Mouse (Mus musculus): ENCODE data around the gene AC124108.1.

The AC124108.1 gene

DNA sequence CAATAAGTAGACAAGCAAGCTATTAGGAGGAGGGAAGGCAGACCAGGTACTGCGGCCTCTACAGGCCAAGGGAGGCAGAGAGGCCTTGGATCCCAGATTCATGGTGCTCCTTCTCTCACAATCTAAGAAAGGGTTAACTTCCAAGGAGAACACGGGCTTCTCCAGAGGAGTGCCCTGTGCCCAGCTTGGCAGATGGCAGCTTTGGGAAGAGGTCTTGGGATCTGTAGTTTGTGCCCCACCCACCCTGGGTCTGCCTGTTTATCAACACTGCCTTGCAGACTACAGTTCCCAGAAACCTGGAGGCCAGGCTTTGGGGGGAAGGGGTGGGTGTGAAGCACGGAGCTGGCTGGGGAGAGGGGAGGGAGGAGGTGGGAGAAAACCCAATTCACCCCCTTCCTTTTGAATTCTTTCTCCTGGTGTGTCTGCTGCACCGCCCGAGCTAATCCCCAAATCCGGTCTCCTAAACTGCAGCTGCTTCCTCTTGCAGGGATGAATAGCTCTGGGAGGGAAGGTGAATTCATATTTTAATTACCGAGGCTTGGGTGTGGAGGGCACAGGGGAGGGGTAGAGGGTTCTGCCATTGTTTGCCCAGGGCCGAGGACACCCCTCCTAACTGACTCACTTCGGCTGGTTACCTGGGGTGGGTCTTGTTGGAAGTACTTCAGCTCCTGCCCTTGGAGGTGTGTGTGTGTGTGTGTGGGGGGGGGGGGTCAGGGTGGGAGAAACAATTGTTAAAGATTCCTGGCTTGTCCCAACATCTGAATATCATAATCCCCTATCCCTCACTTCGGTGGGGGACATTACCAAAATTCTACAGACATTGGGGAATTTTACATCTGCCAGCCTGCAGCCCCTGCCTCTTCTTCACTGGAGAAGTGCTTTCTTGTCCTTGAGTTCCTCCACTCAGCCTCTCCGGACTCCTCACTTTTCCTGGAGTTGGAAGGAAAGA lies 9.6 kb downstream of the AC124108.1 start:
- no peak for DNase-seq (ENCODE audit: low spot score in 2 of 2)

DNA sequence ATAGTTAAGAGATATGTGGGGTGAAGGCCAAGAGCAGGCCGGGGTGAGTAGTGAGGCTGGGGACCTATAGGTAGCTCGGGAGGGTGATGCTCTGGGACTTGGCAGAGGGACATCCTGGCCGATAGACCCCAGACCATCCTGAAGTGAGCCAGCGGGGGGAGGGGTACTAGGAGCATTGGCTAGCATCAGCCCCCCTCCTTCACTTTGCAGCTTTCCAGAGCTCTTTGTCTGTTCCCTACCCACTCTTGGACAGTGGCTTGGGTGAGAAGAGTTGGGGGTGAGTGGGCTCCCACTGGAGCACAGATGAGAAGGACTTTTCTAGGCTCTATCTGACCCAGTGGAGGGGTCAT lies 10.2 kb downstream of the AC124108.1 start:
- no peak for DNase-seq (ENCODE audit: low spot score in 2 of 2)

DNA sequence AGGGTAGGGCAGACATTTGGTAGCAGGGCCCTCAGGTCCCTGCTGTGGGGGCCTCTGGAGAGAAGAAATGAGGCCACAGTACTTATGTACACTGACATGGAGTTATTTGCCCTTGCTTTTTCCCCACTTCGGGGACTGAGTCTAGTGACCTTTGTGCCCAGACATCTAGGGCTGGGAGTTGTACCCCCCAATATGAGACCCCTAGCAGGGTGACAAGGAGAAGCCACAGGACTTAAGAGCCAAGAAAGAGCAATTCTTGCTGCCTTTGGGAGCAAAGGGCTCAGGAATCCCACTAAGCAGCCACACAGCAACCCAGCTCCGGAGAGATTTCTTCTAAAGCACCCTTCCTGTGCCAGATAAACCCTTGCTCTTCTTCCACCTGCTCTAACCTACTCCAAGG lies 10.7 kb downstream of the AC124108.1 start:
- no peak for DNase-seq (ENCODE audit: low spot score in 2 of 2)

DNA sequence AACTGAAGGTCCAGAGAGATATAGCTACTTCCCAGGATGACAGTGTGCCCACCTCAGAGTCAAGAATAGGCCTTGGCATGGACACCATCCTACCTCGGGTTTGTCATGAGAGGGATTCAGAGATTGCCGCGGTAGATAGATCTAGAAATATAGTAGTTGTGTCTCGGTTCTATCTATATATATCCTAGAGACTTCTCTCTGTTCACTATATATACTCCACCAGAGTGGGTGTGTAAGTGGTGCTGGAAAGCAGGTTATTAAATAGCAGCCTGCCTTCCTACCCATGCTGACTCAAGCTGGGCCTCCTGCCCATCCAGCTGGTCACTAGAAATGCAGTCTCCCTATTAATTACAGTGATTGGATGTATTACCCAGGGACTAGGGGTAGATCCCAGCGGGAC lies 11.5 kb downstream of the AC124108.1 start:
- no peak for DNase-seq (ENCODE audit: low spot score in 2 of 2)

DNA sequence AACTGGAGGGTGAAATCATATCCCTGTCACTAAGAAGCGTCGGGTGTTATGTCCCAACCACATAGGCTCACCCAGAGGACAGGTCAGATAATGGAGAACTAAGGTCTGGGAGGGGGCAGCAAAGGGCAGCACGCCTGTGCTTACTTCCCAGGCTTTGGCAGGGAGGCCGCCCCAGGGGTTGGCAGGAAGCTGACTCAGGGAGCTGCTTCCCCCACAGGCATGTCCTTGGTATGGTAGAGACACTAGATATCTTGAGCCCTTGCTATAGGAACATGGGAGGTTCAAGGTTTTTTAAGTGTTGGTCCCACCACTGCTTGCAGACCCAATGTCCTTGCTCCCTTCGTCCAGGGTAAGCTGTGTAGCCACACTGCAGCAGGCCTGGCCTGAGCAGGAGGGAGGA lies 14.7 kb downstream of the AC124108.1 start:
- no peak for DNase-seq (ENCODE audit: low spot score in 2 of 2)

DNA sequence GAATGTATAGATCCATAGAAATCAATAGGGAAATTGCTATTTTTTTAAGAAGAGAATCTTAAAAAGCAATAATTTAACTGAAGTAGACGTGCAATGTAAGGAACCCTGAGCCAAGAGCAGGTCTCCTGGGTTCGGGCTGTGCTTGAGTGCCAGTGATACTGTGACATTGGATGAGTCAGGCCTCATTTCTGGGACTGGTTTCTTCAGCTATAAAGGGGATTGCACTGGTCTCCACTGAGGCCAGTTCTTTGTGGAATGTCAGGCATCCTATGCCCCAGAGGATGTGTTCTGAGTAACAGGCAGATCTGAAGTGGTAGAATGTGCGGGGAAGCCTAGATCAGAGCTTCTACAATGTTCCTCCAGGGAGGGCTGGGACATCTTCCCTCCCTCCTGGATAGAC lies 15.6 kb downstream of the AC124108.1 start:
- no peak for DNase-seq (ENCODE audit: low spot score in 2 of 2)

DNA sequence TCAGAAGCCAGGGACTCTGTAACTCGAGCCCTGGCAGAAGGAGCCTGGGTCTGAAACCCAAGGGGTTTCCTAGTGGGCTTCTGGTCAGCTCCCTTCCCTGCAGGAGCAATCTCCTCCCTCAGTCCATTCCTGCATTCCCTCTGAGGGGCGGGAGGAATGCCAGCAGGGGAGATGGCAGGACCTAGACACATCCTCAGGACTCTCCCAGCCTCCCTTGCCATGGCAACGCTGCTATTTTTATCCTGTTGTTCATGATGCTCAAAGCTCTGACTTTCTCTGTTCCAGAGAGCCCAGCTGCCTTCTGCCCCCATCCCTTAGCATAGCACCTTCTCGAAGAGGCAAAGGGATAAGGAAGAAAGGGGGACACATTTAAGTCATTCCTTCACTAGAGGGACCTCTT lies 16.9 kb downstream of the AC124108.1 start:
- DNase-seq (ENCODE audit: low spot score in 2 of 2): no peak

DNA sequence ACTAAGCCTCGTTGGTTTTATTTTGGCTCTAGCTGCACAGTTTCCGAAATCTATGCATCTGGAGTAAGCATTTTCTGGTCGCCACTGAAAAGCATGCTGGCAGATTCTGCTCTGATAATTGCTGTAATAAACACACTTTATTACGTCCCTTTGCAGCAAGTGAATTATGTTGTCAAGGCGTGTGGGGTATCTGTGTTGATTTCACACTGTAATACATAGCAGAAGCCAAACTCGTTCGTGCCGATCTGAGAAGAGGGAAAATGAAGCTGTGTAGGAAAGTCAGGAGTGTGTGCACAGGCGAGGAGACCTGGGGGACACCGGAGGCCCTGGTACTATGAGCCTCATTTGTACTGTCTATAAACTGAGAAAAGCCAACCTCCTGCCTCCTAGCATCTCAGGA lies 18.1 kb downstream of the AC124108.1 start:
- no peak for DNase-seq (ENCODE audit: low spot score in 2 of 2)

DNA sequence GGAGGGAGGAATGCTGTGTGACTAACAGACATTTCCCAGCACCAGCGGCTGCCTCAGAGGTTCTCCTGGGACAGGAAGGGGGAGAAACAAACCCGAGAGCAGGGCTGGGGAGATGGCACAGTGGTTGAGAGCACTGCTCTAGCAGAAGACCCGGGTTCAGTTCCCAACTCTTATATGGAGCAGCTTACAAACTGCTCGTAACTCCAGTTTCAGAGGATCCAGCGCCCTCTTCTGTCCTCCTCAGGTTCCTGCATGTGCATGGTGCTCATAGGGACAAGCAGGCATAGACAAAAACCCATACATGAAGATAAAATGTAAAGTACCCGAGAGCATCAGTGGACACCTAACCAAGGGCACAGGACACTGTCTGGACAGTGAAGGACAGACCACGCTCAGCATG lies 19.7 kb downstream of the AC124108.1 start:
- DNase-seq (ENCODE audit: low spot score in 2 of 2): no peak

DNA sequence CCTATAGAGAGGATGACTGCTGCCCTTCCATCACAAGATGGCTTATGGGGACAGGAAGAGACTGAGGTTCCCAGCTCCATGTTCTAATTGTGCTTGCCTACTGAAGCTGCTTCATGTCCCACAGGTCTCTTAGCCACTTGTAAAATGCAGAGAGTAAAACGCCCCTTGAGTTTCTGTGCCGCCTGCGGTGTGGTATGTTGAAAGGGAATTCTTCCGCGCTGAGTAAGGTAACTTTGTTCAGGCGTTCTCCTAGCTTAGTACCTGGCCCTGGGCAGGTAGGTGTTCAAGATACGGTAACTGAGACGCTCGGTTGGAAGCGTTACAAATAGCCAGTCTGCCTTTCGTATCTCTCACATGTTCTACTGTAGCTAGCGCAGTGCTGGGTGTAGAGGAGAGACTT lies 20.4 kb downstream of the AC124108.1 start:
- DNase-seq (ENCODE audit: low spot score in 2 of 2): no peak

DNA sequence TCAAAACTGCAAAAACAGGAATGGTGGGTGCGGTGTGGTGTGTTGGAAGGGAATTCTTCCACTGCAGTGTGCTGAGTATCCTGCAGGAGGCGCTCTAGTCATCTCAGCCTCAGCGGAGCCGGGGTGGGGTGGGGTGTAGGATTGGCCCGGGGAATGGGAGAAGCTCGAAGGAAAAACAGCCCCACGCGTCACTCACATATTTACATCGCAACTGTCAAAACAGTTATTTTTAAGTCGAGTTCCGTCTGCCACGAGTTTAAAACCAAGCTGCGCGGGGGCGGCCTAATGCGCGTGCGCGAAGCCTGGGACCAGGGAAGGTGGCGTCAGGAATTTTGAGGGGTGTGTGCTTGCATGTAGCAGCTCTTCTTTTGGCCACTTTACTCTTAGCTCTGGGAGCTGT lies 21.0 kb downstream of the AC124108.1 start:
- peak in 1 of 2 experiments; percentile 16 for DNase-seq (ENCODE audit: low spot score in 2 of 2)

DNA sequence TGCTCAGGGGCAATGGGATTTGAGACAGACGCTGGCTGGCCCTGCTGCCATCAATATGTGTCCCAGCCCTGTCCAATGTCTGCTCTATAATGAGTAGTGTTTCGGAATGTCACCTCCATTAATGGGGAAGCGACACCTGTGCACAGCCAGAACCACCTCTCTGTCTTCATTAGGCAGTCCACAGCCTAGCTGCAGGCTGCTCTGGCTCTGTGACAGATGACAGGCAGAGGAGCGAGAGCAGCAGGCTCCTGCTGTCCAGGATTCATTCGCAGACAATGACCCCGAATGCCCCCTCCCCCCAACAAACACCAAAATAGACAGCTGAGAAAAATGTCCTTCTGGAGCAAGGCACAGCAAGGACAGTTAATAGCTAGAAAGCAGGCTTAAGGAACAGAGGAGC lies 21.8 kb downstream of the AC124108.1 start:
- DNase-seq (ENCODE audit: low spot score in 2 of 2): no peak

DNA sequence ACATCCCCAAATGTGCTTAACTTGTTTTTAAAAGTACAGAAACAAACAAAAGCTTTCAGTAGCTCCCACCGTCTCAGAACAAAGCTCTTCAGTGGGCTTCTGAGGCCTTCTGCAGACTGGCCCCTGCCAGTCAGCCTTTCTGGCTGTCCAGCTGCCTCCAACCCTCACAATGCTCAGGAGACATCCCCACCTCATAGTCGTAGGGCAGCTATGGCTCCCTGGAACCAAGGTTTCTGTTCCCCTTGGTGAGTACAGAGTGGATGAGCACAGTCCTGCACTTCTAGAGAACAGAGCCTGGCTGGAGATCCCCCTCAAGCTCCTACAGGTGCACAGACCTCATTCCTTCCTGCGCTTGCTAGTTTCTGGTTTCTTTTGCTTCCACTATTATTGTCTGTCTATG lies 25.0 kb downstream of the AC124108.1 start:
- DNase-seq (ENCODE audit: low spot score in 2 of 2): no peak

DNA sequence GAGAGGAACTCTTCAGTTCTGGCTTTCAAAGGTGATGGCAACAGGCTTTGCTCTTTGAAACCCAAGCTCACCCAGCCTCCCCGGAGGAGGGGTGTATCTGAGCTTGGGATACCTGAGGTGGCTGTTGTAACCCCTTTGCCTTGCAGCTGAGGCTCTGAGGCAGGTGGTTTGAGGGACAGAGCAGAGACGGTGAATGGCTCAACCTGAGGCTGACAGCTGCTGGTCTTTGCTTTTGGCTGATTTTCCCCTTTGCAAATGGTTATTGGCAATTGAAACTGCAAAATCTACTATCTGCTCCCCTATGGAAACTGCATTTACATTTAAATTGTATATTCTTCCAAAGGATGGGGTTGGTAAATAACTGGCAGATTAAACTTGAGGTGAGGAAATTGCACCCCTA lies 30.4 kb downstream of the AC124108.1 start:
- DNase-seq (ENCODE audit: low spot score in 2 of 2): no peak

DNA sequence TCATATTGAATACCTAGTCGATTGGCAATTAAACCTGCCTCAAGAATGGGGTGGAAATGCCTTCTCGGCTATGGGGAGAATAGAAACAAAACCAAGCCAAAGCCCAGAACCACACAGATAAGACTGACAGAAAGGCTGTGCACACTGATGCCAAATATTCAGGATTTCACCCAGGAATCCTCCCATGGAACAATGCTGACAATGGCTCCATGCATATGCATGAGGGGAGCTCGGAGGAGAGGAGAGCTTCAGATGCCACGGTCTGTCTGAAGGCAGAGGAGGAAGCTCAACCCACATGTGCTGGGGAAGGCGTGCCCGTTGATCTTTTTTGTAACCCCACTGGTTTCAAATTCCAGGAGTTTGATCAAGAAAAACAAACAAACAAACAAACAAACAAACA lies 30.9 kb downstream of the AC124108.1 start:
- no peak for DNase-seq (ENCODE audit: low spot score in 2 of 2)

DNA sequence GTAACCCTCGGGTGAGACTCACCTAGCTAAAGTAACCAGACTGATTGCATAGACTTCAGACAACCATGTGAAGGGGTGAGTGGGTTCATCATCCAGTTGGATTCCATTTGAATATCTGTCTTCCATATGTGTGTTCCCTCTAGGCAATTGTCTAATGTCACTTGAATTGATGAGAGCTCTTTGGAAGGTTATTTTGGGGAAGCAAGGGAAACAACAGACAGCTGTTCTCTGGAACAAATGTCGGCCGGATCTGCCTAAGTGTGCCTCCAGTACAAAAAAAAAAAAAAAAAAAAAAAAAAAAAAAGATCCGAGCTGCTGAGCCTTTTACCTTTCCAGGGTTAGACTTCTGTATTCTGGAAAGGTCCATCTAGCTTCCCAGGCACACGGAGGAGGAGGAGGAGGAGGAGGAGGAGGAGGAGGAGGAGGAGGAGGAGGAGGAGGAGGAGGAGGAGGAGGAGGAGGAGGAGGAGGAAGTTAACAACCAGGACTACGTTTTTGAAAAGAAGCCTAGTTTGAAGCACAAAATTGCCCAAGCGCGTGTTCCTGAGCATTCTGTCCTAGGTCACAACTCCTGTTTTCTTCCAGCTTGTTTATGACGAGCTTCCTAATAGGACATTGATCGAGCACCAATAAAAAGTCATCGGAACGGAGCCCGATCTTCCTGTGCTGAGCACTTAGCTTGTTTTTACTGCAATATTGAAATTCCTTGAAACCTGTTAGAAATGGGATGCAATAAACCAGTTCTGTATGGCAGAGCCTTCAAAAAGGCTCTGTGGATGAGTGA lies 35.2 kb downstream of the AC124108.1 start:
- DNase-seq (ENCODE audit: low spot score in 2 of 2): no peak

DNA sequence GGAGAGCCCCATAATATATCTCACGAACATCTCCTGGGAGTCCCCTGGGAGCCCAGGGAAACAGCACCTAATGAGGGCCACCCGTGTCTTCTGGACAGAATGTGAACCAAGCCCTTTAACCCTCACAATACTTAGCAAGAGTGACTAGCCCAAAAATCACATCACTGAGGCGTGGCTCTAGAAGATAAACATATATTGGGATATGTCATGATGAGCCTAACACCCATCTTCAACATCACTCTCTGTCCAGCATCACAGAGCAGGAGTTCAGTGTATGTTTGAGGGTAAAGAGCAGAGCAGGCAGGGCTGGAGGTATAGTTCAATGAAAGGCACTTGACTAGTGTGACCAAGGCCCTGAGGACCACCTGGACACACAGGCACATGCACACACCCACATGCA lies 38.4 kb downstream of the AC124108.1 start, which contains the start of gene Gm10188:
TSS of gene Gm10188 (minus strand) at position 101 of the 400 bp plus-strand sequence.
- DNase-seq (ENCODE audit: low spot score in 2 of 2): no peak

DNA sequence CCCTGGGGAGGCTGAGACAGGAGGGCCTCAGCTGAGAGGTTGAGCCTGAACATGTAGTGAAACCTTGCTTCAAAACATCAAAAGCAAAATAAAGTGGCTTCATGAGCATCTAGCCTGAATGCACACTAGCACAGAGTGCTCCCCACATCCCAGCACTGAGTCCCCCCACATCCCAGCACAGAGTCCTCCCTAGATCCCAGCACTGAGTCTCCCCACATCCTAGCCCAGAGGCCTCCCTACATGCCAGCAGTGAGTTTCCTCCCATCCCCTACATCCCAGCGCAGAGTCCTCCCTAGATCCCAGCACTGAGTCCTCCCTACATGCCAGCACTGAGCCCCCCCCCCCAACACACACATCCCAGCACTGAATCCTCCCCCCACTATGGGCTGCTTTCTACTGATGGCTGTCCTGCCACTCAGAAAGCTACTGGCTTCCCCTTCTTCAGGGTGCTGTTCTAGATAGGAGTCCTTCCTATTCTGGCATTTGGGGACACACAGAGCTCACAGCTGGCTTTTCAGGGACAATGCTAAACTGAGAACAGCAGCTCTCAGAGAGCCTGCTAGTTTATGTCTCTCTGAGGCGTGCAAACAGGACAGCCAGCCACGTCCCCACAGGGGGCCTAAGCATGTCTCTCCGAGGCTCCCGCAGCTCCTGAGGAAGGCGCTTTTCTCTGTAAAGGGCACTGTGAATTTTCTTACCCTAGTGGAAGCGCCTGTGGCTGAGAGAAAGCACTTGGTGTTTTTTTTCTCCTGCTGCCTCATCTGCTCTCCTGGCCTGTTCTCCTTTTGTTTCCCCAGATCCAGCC lies 40.4 kb downstream of the AC124108.1 start:
- DNase-seq (ENCODE audit: low spot score in 2 of 2): no peak

DNA sequence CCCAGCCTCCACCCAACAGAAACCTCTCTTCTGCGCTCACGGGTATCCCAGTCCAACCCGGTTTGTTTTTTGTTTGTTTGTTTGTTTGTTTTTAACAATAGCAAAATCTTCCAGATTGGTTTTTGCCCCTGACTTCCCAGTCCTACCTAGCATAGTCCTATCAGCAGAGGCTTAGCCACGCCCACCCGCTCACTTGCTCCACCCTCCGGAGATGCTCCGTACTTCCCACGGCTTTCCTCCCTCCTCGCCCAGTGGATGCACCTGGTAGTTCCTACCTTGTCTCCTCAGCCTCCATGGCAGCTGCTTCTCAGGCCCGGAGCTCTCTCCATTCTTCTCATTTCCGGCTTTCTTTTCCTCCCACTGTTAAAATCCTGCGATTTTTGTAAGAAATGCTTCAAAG lies 42.3 kb downstream of the AC124108.1 start:
- no peak for DNase-seq (ENCODE audit: low spot score in 2 of 2)

DNA sequence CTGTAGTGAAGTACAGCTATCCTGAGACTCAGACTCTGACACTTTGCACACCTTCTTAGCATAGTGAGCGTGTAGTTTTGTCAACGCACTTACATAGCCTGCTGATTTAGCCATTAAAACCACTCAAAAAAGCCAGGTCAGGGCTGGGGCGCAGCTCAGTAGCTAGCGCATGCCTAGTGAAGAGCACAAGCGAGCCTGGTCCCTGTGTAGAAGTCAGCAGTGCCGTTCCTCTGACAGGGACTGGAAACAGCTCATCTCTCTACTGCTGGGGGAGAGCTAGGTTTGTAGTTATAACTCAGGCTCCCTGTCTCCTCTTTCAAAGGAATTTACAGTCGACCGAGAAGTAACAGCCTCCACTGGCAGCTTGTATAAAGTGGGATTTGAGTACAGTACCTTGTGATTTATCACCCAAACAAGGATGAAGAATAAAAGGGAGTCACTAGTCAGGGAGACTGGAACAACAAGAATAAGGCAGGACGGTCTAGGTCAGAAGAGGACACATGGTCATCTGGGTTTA lies 43.6 kb downstream of the AC124108.1 start:
- DNase-seq (ENCODE audit: low spot score in 2 of 2): no peak

DNA sequence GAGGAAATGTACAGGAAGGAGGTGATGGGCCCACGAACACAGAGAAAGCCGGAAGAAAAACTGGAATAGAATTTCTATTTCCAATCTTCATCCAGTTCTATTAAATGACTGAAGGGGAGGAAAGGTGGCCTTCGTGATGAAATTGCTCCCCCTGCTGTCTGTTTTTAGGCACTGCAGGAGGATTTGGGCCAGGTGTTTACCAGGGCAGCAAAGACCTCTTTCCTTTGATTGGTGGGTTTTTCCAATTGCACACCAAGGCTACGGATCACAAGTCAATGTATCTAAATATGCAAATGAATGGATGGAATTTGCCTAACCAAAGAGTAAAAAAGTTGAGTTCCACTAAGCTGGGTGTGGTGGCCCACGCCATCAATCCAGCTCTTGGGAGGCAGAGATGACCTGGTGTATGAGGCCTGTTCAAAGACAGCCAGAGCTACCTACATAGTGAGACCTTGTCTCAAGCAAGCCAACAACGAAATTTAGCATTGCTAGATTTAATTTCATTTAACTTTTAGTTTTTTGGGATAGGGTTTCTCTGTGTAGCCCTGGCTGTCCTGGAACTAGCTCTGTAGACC lies 46.4 kb downstream of the AC124108.1 start:
- DNase-seq (ENCODE audit: low spot score in 2 of 2): peak in 1 of 2 experiments; percentile 49

DNA sequence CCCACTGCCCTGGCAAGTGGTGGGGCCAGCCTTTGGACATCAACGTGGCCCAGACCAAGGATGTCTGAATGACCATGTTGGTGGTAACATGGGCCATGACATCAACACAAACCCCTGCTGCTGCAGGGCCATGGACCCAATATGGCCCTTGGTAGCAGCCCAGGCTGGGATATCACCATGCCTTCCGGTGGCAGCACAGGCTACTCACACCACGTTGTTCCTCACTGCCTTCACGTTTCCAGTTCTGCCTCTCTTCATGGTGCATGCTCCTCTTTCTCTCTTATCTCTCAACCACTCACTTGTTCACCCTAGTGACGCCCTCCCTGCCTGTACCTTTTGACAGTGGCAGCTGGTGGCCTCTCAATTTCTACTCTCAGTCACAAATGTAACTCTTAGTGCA lies 53.8 kb downstream of the AC124108.1 start:
- DNase-seq (ENCODE audit: low spot score in 2 of 2): no peak

Data from spleen, postnatal 14 days (tissue).